Mouse (Mus musculus) embryonic fibroblast, embryonic 13.5 days (primary cell): Measurements from ENCODE around the gene Pds5b.
"Not testable (repeated sequence)": the region's sequence is repeated elsewhere in the genome, so short reads cannot be mapped to it uniquely, and the experiment has no call there.

Experiments used
- CTCF ChIP-seq: IDR thresholded peaks from 2 replicates; pipeline ENCODE4 v1.5.1; 2011; ENCODE audit warnings: mild to moderate bottlenecking, control low read depth, low read length, moderate library complexity, borderline replicate concordance; ENCODE audit not compliant: insufficient read depth
- POLR2A ChIP-seq: IDR thresholded peaks from 2 replicates; pipeline ENCODE4 v1.6.1; 2011; ENCODE audit warnings: low read depth, mild to moderate bottlenecking, control low read depth, low read length, moderate library complexity

- TF ChIP-seq CTCF, POLR2A: not testable (repeated sequence)
Observed at GRCm38 (mm10) chr5:150666133-150666739, 7.3 kb upstream of the Pds5b start, which contains the start of gene N4bp2l2.
